Mouse (Mus musculus) bone marrow, adult 2 months (tissue): ENCODE measurements around the gene Tm4sf5.

Experiments
- CTCF ChIP-seq: fragments of 200-500 bp; IDR thresholded peaks from 2 replicates; pipeline ENCODE4 v1.5.1; 2011; ENCODE audit warnings: low read length, control low read depth; ENCODE audit not compliant: control insufficient read depth, insufficient read depth
- POLR2A ChIP-seq: fragments of 200-500 bp; IDR thresholded peaks from 2 replicates; pipeline ENCODE4 v1.6.1; 2011; ENCODE audit warnings: low read depth, mild to moderate bottlenecking, control low read depth, low read length, borderline replicate concordance; ENCODE audit not compliant: control insufficient read depth

DNA sequence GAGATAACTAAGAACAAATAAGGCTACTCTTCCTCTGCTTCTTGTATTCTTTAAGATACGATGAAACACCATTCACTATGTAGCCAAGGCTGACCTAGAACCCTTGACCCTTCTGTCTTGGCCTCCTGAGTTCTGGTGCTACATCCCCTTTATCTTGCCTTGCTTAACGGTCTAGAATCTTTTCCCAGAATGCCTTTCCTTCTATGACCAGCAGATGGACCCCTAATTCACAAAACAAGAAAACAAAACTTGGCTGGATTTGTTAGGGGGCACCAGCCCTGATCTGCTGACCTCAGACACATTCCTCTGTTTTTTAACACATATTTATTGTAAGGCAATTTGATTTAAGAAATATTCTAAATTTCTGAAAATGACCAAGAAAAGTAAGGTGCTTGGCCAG lies 11.3 kb downstream of the Tm4sf5 start:
- TF ChIP-seq CTCF (no peak), POLR2A (no peak)
